Mouse (Mus musculus) embryo, embryonic 10 days (tissue): ENCODE results near the gene Nxnl2.

Experiments used
- DNase-seq: peaks from one replicate; pipeline ENCODE4 v3.0.0-alpha.2; 2015; ENCODE audit warnings: low spot score

Nxnl2 gene

DNA sequence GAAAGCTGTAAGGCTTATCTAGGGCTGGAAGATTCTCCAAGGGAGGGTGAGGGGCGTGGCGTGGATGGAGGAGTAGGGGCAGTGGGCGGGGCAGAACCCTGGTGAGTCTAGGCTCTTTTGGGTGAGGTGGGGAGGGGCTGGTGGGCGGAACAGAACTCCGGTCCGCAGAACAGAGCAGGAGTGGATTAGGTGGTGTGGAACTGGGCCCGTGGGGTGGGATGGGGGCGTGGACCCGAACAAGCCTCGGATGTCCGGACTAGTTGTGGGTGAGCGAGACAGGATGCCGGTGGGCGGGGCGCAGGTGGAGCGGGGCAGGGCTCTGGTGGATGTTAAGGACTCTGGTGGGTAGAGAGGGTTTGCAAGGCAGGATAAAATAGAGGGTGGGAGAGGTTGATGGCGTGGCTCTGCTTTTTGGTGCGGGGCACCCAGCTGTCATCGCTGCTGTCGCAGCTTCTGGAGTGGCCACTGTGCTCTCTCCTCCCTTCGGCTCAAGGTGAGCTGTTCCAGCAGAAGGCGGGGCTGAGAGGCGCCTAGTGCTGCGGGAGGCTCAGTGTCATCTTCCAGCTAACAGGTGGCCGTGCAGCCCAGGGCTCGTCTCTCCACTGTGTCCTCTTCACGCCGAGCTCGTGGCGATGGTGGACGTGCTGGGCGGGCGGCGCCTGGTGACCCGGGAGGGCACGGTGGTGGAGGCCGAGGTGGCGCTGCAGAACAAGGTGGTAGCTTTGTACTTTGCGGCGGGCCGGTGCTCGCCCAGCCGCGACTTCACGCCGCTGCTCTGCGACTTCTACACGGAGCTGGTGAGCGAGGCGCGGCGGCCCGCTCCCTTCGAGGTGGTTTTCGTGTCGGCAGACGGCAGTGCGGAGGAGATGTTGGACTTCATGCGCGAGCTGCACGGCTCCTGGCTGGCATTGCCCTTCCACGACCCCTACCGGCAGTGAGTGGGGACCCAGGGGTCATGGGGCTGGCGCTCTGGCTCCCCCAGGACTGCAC lies at the start of gene Nxnl2:
Nxnl2 (plus strand) TSS at position 332 of the 990 bp plus-strand sequence.
- DNase-seq = peak; percentile 79

DNA sequence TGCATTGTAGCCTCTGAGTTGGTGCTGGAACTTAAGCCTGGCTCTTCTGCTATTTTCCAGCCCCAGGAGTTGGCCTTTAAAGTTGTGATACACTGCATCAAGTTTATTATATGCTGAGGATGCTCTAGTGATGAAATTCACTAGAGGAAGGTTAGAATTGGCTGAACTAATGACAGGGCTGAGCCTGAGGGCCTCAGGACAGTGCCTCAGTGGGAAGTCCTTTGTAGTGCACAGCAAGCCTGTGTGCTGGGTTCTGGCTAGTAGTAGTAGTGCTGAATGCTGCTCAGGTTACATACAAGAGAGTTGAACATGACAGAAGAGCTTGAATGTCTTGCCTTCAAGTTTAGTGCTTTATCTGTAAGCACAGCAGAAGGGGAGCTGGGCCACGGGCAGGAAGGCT lies 48.9 kb upstream of the Nxnl2 start:
- DNase-seq = no peak

DNA sequence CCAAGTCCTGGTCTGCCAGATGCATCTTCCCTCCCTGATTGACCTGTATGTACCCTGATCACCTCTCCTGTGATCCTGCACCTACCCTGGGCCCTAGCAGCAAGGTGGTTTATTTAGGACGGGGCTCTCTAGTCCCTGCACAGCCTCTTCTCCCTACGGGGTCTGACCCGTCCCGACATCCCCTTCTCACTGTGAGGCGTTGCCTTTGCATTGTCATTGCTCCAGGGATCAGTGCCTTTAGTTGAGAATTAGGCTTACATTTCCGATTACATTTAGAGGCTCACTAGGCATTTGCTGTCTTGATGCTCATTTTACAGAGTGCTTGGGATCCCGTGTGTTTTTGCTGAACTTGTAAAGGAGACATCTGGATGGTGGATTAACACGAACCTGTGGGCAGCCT lies 48.1 kb upstream of the Nxnl2 start:
- no peak for DNase-seq

DNA sequence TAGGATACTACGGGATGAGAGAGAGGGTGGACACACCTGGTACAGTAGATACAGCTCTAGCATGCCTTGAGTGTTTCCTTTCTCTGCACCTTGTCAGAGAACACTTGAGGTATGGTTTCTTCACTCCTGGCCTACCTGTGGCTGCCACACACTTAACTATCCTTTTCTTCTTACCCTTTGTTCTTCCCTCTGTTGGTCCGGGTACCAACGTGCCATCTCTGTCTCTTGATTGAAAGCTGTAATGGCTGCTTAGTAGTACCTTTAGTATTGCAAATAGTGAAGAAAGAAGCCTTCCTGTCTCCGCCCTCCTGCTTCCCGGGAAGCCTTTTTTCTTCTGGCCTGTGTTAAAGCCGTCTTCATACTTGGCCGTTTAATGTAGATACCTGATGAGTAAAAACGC lies 45.5 kb upstream of the Nxnl2 start:
- no peak for DNase-seq

DNA sequence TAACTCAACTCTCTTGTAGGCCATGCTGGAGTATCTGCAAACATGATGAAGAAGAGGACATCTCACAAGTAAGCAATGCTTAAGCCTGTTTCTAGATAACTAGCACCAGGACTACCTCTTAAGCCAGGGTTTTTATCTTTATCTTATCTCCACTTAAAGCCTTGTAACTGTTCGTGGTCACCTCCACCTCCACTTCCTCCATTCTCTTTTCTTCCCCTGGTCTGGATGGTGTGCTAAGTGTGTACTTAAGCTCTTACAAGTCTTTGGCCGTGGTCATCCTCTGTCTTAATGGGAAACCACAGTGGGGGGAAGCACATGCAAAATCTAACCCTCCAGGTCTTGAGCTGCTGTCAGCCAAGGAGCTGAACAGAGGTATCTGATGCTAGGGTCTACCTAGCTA lies 42.9 kb upstream of the Nxnl2 start:
- DNase-seq = no peak

DNA sequence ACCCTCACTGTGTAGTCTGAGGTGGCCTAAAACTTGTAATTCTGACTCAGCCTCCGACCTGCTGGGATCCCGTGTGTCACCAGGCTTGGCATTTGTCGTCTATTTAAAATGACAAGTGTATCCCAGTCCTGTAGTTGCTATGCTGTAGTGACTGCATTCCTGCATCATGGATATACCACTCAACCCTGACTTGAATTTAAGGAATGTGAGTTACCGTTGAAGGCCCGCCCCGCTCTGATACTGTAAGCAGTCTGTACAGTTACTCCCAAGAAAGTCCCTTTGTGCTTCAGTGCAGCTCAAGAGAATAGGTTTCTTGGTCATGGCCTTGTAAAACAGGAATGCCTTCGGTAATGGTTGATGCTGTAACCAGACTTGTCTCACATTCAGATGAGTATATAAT lies 42.4 kb upstream of the Nxnl2 start:
- DNase-seq = no peak

DNA sequence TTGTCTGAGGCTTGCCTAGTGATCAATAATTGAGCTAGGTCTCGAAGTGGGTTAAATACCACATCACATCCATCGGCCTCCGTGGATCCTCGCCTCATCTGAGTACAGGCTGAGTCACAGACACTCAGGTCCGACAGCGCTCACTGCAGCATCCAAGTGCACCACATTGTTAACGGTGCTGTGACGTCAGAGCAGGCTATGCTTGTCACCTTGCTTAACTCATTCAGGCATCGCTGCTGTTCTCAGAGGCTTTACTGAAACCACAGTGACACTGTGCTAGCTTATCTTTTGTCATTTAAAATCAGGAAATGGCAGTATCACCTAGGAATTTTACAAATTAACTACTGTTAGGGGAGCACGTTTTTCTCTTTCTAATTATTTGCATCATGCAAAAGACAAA lies 39.6 kb upstream of the Nxnl2 start:
- no peak for DNase-seq

DNA sequence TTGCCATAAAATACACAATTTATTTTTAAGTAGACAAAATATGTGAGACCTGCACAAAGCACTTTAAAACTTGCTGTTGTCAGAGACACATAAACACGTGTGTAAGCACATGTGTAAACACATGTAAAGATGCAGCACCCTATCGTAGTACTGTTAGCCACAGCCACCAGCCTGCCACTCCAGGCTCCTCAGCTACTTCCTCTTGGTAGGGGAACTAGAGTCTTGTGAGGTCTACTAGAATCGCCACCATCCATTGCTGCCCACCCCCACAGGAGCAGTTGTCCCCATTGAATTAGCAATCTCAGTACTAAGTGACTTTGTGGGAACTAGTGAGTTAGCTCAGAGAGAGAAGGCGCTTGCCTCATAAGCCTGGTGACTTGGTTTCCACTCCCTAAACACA lies 34.5 kb upstream of the Nxnl2 start:
- DNase-seq = no peak

DNA sequence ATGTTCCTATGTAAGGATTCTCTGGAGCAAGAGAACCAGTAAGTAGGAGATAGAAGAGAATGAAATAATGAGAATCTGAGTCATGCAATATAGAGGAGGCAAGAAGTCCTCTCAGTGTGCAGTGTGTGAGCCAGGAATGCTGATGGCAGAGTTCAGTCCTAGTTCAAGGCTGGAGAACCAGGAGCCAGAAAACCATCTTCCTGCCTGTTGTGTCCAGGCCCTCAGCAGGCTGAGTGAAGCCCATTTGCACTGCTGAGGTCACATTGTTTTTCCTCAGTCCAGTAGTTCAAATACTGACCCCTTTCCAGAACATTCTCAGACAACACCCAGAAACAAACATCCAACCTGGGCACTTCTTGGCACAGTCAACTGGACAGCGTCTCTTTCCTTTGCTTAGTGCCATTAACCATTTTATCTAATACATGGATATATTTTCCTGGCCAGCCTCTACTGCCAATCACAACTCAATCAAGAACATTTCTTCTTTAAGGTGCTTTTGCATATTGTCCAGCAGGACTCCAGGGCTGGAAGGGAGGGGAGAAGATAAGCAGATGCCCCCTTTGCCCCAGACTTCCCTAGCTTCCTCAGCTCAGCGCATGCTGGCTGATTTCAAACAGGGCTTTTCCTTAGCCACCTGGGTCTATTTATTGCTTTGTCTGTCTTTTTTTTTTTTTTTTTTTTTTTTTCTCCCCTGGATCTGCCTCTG lies 33.7 kb upstream of the Nxnl2 start:
- no peak for DNase-seq

DNA sequence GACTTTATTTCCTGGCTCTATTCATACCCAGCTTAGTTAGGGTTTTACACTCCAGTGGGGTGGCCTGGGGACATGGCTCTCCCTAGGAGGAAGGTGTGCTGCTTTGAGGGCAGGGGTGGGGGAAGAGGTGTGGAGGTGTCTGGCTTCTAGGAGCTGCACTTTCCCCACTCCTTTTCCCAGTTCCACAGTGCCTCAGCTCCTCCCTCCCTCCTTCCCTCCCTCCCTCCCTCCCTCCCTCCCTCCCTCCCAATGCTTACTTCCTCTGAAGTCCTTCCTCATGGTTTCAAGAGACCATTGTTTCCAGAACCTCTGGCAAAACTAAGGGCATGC lies 33.2 kb upstream of the Nxnl2 start:
- no peak for DNase-seq

DNA sequence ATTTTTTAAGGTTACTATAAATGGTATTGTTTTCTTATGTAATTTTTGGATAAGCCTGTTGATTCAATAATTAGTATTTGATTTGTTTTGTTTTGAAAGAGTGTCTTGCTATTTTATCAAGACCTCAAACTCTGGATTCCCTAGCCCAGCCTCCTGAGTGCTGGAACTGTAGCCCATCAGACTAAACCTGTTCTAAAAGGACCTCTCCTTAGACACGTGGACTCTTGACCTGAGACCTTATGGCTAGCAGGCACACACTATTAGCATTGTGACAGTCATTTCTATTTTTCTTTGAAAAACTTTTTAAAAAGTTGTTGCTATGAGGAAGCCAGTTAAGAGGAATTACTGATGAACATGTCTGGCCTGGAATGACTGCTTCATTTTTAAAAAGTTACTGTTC lies 23.7 kb upstream of the Nxnl2 start:
- DNase-seq = no peak

DNA sequence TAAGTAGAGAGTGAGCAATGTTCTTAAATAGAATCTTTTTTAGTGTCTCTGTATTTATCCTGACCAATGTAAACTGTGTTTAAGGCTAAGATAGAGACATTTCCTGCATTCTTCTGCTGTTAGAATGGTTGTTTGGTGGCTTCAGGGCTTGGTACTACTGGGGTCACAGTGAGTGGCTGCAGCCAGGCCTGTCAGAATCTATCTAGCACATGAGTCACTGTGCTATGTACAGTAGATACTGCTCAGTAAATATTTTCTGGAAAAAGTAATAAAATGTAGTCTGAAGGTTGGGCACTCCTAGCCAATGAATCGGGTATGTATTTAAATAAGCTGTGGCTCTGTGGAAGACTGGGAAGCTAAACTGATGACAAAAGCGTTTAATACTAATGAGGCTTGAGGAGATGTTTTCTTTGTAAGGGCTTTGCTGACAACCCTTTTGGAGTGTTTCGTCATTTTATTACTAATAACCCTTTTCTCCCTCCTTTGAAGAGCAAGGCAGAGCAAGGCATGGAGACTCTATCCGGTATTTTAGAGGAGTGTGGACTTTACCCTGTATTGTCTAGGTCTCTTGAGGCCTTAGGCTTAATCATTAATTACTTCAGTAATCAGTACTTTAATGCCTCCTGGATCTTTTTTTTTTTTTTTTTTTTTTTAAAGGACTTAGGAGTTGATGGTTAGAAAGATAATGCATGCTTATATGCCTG lies 17.7 kb upstream of the Nxnl2 start:
- DNase-seq = no peak

DNA sequence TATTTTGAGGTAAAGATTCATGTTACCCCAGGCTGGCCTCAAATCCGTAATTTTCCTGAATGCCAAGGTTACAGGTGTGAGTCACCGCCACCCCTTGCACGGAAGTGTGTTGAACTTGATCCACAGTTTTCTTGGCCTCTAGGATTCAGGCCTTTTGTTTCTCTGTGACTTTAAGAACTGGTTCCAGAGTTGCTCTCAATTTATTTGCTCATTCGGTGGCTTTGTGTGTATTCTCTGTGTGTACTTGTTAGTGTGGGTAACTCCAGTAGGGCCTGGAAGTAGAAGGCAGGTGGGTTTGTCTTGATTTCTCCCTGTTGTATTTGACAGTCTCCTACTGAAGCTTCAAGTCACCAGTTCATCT lies 17.2 kb upstream of the Nxnl2 start:
- no peak for DNase-seq

DNA sequence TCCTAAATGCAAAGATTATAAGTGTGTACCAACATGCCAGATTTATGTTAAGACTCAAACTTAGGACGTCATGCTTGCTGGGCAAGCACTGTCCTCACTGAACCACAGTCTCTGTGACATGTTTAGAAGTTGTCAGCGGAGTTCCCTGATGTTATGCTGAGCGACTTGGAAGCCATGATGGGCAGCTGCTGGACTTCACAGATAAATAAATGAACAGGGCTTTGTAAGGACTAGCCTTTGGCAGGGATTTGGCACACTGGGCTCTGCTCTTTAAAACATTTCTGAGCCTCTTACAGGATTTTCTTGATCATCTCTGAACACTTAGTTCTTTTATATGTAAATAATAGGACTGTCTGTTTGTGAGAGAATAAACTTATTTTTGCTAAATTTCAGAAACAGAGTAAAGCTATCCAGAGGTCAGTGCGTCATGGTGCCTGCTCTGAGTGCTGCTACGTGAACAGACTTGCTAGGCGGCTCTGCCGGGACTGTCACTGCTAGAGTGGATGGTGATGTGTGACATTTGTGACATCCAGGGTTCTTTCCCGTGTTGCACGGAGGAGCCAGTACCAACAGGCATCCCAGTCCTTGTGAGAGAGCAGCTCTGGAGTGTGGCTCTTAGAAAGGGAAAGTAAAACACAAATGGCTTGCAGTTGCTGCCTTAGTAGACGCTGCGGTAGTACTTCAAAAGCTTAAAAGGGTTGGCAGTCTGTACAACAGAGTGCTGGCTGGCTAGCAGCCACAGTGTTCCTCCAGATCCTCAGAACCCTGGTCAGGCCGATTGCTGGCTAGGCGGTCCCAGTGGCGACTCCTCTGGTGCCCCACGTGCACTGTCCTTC lies 15.4 kb upstream of the Nxnl2 start:
- no peak for DNase-seq

DNA sequence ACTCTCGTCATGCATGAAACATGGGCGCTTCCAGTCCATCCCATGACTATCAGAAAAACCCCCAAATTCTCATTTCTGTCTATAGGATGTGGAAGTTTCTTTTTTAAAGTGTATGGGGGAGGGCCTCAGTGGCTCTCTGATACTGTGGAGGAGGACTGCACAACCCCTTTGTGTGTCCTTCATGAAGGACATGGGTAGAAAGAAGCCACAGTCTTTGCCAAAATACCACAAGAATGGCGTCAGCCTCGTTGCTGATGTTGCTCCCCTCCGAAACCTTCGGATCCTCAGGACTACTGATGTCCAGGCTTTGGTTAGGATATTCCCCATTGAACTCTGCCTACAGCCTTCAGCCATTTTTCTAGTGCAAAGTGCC lies 14.8 kb upstream of the Nxnl2 start:
- no peak for DNase-seq

DNA sequence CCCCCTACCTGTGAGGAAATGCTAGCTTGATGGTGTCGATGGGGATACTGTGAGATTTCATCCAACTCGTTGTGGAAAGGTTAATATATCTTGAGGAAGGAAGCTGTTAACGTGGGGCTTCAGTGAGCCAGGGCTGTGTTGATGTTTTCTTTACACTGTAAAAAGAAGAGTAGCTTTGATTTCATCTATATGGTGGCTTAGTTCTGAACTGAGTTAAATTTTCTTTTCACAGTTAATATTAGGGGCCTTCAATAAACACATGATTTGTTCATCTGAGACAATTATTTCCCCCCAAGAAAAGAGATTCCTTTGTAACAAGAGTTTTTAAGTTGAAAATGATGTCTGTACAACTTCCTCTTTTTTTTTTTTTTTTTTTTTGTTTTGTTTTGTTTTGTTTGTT lies 13.5 kb upstream of the Nxnl2 start:
- DNase-seq = no peak

DNA sequence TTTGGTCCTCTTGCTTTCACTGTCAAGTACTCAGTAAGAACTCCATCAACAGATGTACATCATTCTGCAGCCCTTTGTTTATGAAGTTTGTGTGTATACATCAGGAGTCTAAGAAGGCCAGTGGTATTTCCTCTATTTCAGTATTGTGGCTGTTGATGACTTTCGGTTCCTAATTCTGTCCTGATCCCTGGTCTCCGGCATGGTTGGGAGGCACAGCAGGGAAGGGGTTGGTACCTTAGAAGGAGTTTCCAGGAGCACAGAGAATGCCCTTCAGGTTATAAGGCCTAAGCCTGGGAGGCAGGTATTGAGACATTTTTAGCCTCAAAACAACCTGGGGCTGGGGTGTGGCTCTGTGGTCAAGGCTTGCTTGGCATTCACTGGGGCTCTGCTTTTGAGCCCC lies 9.2 kb upstream of the Nxnl2 start:
- DNase-seq = no peak

DNA sequence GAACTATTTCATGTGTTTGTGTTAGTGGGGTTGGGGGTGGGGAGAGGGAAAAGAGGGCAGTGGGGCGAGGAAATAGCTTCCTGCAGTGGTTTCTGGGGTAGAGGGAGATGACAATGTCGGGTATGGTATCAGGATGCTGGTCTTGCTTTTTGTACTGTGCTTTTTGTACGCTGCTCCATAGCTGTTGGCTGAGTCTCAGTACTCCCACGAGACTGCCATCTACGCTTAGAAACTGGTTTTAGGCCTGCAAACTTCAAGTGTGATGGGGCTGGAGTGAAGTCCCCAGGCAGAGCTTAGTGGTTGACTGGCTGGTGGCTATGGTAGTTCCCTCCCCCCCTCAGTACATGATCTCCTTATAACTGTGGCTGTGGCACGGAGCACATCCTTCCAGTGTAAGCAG lies 8.6 kb upstream of the Nxnl2 start:
- no peak for DNase-seq

DNA sequence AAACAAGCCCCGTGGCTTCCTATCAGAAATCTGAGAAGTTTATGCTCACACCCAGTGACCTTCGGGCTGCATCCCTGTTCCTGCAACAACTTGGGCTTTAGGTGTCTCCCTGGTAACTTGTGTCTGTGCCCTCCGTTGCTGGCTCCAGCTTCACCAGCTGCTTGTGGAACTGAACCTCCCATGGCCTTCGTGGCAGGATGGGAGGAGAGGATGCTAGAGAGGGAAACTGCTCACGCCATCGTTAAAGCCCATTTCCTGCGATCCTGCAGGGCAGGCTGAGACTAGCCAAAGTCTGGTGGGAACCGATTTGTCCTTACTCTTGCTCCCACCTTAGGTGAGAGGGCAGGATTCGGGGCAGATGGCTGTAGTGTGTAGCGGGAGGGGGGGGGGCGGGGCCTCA lies 4.1 kb upstream of the Nxnl2 start:
- no peak for DNase-seq

DNA sequence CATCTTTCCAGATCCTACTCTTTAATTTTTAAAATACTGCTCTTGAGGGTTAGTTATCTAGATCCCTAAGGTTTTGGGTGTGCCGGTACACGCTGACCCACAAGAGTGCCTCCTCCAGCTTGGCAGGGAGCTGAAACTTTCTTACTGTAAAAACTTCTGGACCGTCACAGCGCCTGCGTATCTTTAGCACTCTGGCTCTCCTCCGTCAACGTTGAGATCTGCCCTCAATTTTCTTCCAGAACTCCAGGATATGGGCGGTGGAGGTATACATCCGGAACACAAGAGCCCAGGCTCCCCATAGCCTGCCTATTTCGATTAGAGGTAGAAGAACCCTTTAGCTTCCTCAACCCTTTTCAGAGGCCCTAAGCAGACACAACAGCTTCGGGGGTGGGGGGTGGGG lies 607 bp upstream of the Nxnl2 start:
- no peak for DNase-seq

DNA sequence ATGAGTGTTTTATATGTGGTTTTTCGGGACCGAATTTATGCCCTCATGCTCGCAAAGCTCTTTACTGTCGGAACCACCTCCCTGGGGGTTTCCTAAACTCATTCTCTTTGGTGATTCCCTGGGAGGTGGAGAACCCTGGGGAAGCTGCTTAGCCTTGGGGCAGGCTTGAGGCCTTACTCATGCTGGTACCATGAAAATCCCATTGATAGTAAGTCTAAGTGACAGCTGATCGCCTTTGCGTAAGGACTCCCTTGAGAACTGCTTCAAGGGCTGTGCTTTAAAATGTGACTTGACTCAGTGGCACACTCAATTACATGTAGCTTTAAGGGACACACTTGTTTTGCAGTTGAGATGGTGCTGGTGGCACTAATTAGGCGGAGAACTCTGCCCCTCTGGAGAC lies 1.8 kb downstream of the Nxnl2 start:
- DNase-seq = no peak

DNA sequence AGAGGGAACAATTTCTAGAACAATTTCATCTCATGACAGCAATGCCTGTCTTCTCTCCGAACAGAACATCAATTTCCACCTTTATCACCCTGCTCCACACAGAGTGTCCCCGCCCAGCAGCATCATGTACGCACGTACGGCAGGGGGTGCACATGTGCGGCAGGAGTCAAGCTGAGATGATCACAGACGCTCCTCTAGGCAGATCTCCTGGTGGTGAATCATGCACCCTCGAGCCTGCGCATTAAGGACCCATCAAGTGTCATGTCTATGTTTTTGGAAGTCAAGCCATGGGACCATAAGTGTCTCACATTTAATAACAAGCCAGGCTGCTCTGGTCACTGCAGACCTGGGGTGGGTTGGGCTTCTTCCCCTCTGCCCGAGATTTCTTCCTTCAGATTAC lies 8.1 kb downstream of the Nxnl2 start:
- DNase-seq = no peak
